Mouse (Mus musculus): ENCODE data around the gene Msmp.

Gene Msmp

DNA sequence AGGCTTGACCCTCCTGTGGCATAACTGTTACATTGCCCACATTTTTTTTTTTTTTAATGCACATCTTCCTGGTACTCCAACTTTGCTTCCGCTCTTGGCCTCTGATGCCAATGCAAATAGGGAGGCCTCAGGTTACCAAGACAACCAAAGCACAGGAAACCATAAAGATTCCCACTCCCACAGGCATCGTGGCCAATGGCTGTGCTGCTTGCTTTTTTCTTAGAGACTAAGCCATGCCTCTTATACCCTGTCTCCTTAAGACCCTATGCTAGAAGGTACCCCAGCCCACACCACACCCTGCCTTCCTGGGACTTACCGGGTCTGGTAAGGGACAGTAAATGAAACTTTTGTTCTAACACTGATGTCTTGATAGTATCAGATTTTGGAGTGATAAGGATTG, 9.2 kb upstream of the Msmp start:
- DNase-seq: no peak

- DNase-seq: no peak
Measured at GRCm38 (mm10) chr4:43591961-43592360, 7.7 kb upstream of the Msmp start.

- no peak for DNase-seq
Measured at GRCm38 (mm10) chr4:43591543-43591942, 7.2 kb upstream of the Msmp start.

DNA sequence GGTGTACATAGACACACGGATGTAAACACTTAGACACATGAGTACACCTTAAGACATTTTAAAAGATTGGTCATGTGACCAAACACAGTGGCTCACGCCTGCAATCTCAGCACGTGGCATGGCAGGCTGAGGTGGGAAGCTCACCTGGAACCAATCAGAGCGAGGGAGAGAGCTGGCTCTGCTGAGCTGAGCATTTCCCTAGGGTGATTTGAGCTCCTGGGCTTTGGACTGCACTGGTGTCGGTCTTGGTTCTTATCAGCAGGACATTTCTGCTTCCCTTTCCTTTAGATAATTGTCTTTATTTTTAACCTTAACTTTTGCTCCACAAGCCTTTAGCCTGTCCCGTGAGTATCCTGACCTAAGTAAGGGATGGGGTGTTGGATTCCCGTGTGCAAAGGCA, 3.4 kb upstream of the Msmp start:
- no peak for DNase-seq

DNA sequence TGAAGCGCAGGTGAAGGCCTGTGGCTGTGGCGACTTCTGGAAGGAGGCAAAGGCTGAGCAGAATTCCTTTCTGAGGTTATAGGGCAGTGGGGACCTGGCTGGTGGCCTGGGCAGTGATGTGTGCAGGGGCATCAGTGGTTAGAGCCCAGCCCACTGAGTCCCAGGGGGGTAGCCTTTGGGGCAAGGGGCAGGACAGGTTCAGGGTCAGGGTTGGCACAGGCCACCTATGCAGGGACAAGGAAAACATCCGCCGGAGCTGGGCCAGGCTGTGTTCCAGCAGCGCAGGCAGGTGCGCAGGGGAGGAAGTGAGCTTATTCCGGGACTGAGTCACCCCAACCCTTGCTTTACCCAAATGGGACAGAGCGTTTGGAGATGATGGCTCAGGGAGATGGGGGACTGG, 2.1 kb upstream of the Msmp start:
- DNase-seq: no peak

- DNase-seq: no peak
Measured at GRCm38 (mm10) chr4:43585682-43586081, 1.4 kb upstream of the Msmp start.

DNA sequence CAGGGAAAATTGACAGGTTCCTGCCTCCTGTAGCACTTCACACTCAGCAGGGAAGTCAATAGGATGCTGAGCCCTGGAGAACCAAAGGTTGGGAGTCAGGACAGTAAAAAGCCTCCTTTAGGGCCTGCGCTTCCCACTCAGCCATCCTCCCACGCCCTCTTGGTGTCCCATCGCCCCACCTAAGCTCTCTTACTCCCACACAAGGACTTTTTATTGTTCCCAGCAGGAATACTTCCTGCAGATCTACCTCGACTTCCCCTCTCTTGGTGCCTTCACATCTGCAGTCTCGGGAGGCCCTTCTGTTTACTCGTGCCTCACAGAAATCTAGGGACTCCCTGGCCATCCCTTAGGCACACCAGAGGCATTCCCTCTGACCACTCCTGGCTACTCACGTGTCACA, 873 bp downstream of the Msmp start:
- no peak for DNase-seq

- DNase-seq: no peak
Measured at GRCm38 (mm10) chr4:43582241-43582640, 2.1 kb downstream of the Msmp start.

DNA sequence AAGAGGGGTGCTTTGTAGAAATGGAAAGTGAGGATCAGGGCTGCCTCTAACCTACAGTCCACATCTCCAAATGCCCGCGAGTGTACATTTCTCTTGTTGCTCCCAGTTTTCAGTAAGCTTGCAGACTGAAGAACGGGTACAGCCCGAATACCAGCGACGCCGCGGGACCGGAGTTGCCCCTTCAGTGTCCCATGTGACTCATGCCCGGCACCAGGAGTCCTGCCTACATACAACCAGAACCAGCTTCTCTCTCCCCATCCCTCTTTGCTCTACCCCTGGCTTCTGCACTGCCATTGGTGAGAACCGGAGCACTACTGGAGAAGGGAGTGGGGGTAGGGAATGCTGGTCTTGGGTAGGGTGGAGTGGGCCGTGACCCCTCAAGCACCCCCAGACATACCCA, 2.9 kb downstream of the Msmp start:
- DNase-seq: no peak

GRCm38 (mm10) chr4:43580721-43581120, 3.6 kb downstream of the Msmp start:
- no peak for DNase-seq

DNA sequence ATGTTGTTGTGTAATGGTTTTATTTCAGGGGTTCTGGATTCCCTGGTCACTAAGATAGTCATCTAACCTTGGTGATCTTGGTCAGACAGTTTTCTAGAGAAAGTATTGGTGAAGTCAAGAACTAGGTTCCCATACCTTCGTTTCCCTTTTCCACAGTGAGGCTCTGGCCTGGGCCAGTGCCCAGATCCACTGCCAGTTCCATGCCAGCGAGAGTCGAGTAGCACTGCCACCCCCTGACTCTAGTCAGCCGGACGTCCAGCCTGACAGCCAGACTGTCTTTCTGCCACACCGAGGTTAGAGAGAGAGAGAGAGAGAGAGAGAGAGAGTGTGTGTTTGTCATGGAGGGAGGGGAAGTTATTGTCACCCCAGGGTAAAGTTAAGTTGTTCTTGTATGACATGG, 4.6 kb downstream of the Msmp start:
- DNase-seq: no peak

GRCm38 (mm10) chr4:43579256-43579655, 5.0 kb downstream of the Msmp start:
- DNase-seq: no peak

DNA sequence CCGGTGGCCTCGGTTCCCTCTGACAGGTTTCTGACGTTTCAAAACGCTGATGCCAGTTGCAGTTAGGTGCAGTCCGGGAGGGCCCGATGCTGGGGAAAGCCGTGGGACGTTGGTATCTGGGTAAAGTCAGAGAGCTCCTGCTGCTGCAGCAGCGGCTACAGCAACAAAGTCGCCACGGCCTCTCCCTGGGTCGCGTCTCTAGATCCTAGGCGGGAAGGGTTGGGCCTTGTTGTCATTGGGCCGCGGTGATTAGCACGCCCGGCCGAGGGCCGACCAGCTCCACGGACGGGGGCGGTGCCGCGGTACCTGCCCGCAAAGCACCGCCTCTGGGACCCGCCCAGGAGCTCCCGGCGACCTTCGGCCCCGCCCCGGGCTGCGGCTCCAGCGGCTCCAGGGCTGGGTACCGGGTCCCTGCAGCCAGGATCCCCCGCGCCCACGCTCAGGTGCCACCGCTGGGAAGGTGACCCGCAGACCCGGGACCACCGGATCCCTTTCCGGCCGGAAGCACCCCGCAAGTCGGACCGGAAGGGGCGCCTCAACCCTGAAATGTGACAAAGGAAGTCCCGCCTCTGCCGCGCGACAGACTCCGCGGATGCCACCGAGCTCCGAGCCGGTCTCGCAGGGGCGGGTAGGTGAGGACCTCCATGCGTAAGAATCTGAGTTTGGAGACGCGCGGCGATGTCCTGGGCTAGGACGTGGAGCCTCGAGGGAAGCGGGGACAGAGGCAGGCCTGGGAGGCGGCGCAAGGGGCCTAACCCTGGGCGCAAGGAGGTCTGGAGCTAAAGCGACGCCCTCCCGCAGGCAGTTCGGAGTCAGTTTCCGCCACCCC, 5.7 kb downstream of the Msmp start, which contains the start of the genes Rgp1 and Gba2:
Gene Rgp1, plus strand, starts transcription at position 340 of the 829 bp plus-strand sequence.
Gene Gba2, minus strand, starts transcription at position 498 of the 829 bp plus-strand sequence.
- peak; percentile 92 to 93 for DNase-seq

- DNase-seq: no peak
Measured at GRCm38 (mm10) chr4:43577237-43577881, 6.9 kb downstream of the Msmp start.

GRCm38 (mm10) chr4:43575356-43575755, 8.9 kb downstream of the Msmp start:
- DNase-seq: no peak

GRCm38 (mm10) chr4:43573561-43573960, 10.7 kb downstream of the Msmp start:
- no peak for DNase-seq

GRCm38 (mm10) chr4:43571395-43572045, 12.8 kb downstream of the Msmp start:
- no peak for DNase-seq

GRCm38 (mm10) chr4:43567140-43567539, 17.2 kb downstream of the Msmp start:
- no peak for DNase-seq

- no peak for DNase-seq
Measured at GRCm38 (mm10) chr4:43564231-43564630, 20.1 kb downstream of the Msmp start.

GRCm38 (mm10) chr4:43563601-43563875, 20.8 kb downstream of the Msmp start:
- DNase-seq: no peak

GRCm38 (mm10) chr4:43562769-43563600, 21.3 kb downstream of the Msmp start:
- DNase-seq: no peak

DNA sequence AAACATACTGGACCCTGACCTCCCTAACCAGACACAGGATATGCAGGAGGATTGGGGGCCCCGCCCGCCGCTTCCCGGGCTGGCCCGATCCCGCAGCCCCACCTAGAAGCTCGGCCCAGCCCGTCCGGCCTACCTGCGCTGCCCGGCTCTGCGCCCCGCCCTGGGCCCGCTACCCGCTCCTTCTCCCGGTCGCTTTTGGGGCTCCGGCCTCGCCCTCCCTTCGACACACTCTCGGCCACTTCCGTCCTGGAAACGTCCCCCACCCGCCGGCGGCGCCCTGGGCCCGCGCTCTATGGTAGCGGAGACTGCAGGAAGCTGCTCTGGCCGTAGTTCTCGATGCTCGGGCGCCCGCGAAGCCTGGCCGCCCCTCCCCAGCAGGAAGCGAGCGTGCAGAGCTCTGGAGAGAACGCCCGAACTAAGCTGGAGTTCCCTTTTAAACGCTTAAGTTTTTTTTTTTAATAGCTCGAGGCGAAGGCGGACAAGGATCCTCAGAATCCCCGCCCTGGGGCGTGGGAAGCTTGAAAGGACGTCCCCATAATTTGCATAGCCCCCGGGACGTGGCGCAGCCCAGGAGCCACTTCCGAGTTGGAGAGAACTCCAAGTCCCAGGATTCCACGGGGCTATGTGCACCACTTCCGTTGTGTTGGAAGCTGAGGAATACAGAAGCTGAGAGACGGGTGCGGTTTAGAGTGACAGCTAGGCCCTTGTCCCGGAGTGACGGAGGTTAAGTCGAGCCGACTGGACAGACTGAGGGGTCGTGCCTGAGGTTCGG, 22.1 kb downstream of the Msmp start, which contains the start of the genes Creb3 and Tln1:
Gene Creb3, plus strand, starts transcription at position 336 of the 772 bp plus-strand sequence.
Gene Tln1, minus strand, starts transcription at position 695 of the 772 bp plus-strand sequence.
- peak; percentile 93 to 97 for DNase-seq
